Mouse (Mus musculus) embryonic fibroblast, embryonic 13.5 days (primary cell): Measurements from ENCODE around the gene 1520401A03Rik.

Experiments used
- CTCF ChIP-seq: IDR thresholded peaks from 2 replicates; pipeline ENCODE4 v1.5.1; 2011; ENCODE audit warnings: mild to moderate bottlenecking, control low read depth, low read length, moderate library complexity, borderline replicate concordance; ENCODE audit not compliant: insufficient read depth
- POLR2A ChIP-seq: IDR thresholded peaks from 2 replicates; pipeline ENCODE4 v1.6.1; 2011; ENCODE audit warnings: low read depth, mild to moderate bottlenecking, control low read depth, low read length, moderate library complexity

GRCm38 (mm10) chr17:23726758-23727142 lies 4.2 kb upstream of the 1520401A03Rik start:
- TF ChIP-seq POLR2A (peak; percentile 61), CTCF (no peak)
